Mouse (Mus musculus) intestine, embryonic 16.5 days (tissue): ENCODE data around the gene 6430571L13Rik. TPM values are rescaled to one million over a fixed set of nuclear protein-coding genes. Genes with fewer than 3 reads are reported as not detected.

Source experiments
- ATAC-seq: fragments of 200-750 bp; cut with Nextera tagmentation; 2 replicates; pipeline ENCODE4 v1.8.0; 2017; ENCODE audit warnings: moderate TSS enrichment, moderate library complexity
- H3K27ac ChIP-seq: fragments of 300-500 bp; sonication (generic); 2 replicates; pipeline ENCODE4 v1.5.1; 2014; ENCODE audit warnings: mild to moderate bottlenecking, low read length
- H3K27me3 ChIP-seq: fragments of 300-500 bp; sonication (generic); replicated peaks from 2 replicates; pipeline ENCODE4 v1.6.1; 2014; ENCODE audit warnings: low read length, control low read depth, mixed read lengths; ENCODE audit not compliant: control insufficient read depth, insufficient read depth
- H3K36me3 ChIP-seq: fragments of 300-500 bp; sonication (generic); 2 replicates; pipeline ENCODE4 v1.6.1; 2014; ENCODE audit warnings: low read length, control low read depth; ENCODE audit not compliant: control insufficient read depth, insufficient read depth
- H3K4me1 ChIP-seq: fragments of 300-500 bp; sonication (generic); 2 replicates; pipeline ENCODE4 v1.6.1; 2014; ENCODE audit warnings: low read length, control low read depth, mixed read lengths; ENCODE audit not compliant: control insufficient read depth, insufficient read depth
- H3K4me2 ChIP-seq: fragments of 300-500 bp; sonication (generic); 2 replicates; pipeline ENCODE4 v1.6.1; 2014; ENCODE audit warnings: low read depth, low read length, control low read depth
- H3K4me3 ChIP-seq: fragments of 300-500 bp; sonication (generic); 2 replicates; pipeline ENCODE4 v1.5.1; 2014; ENCODE audit warnings: mild to moderate bottlenecking, low read length
- H3K9ac ChIP-seq: fragments of 300-500 bp; sonication (generic); 2 replicates; pipeline ENCODE4 v1.6.1; 2014; ENCODE audit warnings: low read depth, low read length
- H3K9me3 ChIP-seq: fragments of 300-500 bp; sonication (generic); 2 replicates; pipeline ENCODE4 v1.6.1; 2016; ENCODE audit warnings: low read length, control low read depth; ENCODE audit not compliant: control insufficient read depth
- WGBS: fragments of 180-500 bp; shearing (Covaris S2); extraction: QIAGEN DNeasy Blood & Tissue Kit; methylation state at CpG from one replicate; pipeline ENCODE4 v1.1.7; 2014; 5-methylcytosine and 5-hydroxymethylcytosine counted together
- polyA plus RNA-seq: library from polyadenylated mRNA; unstranded; fragments of >200 nt; fragmentation: Nextera tagmentation; extraction: Ambion mirVana; gene quantifications from 2 replicates; pipeline ENCODE4 v1.2.1, GENCODE M21; 2015

The 6430571L13Rik gene
- polyA plus RNA-seq, 1 experiment from 2014 or later: 0.21 TPM

GRCm38 (mm10) chr9:107366644-107367043, 26.2 kb downstream of the 6430571L13Rik start:
- Histone ChIP-seq H3K27me3 (no peaks in the 10 kb centered on the region), H3K4me2 (no peak overlapping the region), H3K9ac (no peak overlapping the region), H3K36me3 (no peaks in the 10 kb centered on the region), H3K4me3 (no peak overlapping the region), H3K27ac (no peak overlapping the region), H3K4me1 (no peaks in the 10 kb centered on the region), H3K9me3 (no peaks in the 10 kb centered on the region)
- ATAC-seq: no peak
- 5% methylated on average over 3 of the region's 3 CpGs for WGBS

GRCm38 (mm10) chr9:107368302-107368701, 27.9 kb downstream of the 6430571L13Rik start:
- WGBS: 60% methylated on average over 1 of the region's 1 CpGs
- Histone ChIP-seq H3K4me3 (no peak overlapping the region), H3K4me2 (no peak overlapping the region), H3K27ac (no peak overlapping the region), H3K36me3 (no peaks in the 10 kb centered on the region), H3K9ac (no peak overlapping the region), H3K27me3 (no peaks in the 10 kb centered on the region), H3K9me3 (no peaks in the 10 kb centered on the region), H3K4me1 (no peaks in the 10 kb centered on the region)
- ATAC-seq: no peak

DNA sequence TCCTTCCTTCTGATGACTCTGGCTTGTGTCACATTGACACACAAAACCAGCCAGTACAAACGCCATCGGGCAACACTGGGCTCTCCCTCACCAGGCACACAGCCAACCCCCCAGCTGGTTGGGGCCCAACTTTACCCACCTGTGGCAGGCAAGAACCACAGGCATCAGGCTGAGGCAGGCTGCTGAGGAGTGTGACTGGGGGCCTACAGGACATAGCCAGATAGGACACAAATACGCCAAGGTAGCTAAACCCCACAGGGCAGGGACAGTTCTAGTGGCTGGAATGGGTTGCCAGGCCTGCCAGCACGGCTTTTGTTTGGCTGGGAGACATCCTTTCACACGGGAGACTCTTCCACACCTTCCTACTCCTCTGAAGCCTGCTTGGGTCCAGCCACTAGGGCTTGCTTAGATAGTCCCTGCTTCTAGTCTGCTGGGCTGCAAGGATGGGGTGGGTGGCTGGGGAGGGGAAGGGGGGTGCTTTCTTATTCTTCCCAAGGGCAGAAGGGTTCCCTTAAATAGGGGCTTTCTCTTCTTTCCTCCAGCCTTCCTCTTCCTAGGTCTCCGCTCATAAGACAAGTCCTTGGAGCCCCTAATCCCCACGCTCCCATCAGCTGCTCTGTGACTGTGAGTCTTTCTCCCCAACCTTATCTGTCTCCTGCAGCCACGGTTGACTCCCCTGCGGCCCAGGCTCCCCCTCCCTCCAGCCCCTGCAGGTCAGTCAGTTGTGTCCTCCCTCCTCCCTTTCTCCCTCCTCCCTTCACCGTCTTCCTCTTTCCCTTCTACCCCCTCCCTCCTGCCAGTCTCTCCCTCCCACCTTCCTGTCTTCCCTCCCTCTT, 29.1 kb downstream of the 6430571L13Rik start:
- H3K27ac ChIP-seq: no peak overlapping the region
- H3K9ac ChIP-seq: no peak overlapping the region
- H3K36me3 ChIP-seq: no peaks in the 10 kb centered on the region
- H3K4me1 ChIP-seq: no peaks in the 10 kb centered on the region
- H3K4me2 ChIP-seq: no peak overlapping the region
- H3K4me3 ChIP-seq: no peak overlapping the region
- no peaks in the 10 kb centered on the region for H3K27me3 ChIP-seq
- 37% methylated on average over 10 of the region's 10 CpGs for WGBS
- ATAC-seq: peak; percentile 79
- H3K9me3 ChIP-seq: no peaks in the 10 kb centered on the region

- H3K4me3 ChIP-seq: no peak overlapping the region
- no peaks in the 10 kb centered on the region for H3K27me3 ChIP-seq
- H3K36me3 ChIP-seq: no peaks in the 10 kb centered on the region
- ATAC-seq: no peak
- H3K4me2 ChIP-seq: no peak overlapping the region
- H3K27ac ChIP-seq: no peak overlapping the region
- no peaks in the 10 kb centered on the region for H3K9me3 ChIP-seq
- no peaks in the 10 kb centered on the region for H3K4me1 ChIP-seq
- WGBS: 17% methylated on average over 4 of the region's 4 CpGs
- H3K9ac ChIP-seq: no peak overlapping the region
Observed at GRCm38 (mm10) chr9:107370106-107370463, 29.7 kb downstream of the 6430571L13Rik start.

DNA sequence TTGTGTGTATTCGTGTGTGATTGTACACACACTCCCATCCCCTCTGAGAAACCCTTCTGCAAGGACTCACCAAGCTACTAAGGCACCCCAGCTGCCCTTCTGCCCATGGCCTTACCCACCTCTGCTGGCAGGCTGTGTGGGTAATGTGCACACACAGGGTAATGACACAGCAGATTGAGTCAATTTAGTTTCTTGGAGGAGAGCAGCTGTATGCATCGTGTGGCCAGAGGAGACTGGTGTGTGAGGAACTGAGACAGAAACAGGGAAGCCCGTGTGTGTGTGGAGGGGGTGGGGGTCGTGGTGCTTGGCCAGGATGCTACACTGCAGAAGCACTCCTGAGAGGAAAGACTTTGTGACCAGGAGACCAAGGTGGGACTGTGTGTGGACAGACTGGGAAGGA, 32.0 kb downstream of the 6430571L13Rik start:
- H3K4me3 ChIP-seq: no peak overlapping the region
- WGBS: 59% methylated on average over 4 of the region's 4 CpGs
- H3K4me2 ChIP-seq: no peak overlapping the region
- H3K36me3 ChIP-seq: no peaks in the 10 kb centered on the region
- no peak overlapping the region for H3K27ac ChIP-seq
- peaks cover 10% of the 10 kb centered on the region; the same call in 1 of the 2 replicates for H3K27me3 ChIP-seq
- H3K9ac ChIP-seq: no peak overlapping the region
- no peaks in the 10 kb centered on the region for H3K9me3 ChIP-seq
- no peaks in the 10 kb centered on the region for H3K4me1 ChIP-seq
- ATAC-seq: no peak

GRCm38 (mm10) chr9:107374623-107375022, 34.2 kb downstream of the 6430571L13Rik start:
- WGBS: 7% methylated on average over 8 of the region's 8 CpGs
- Histone ChIP-seq H3K27me3 (peaks cover 30% of the 10 kb centered on the region), H3K9me3 (no peaks in the 10 kb centered on the region), H3K4me2 (no peak overlapping the region), H3K27ac (no peak overlapping the region), H3K36me3 (no peaks in the 10 kb centered on the region), H3K4me1 (peaks cover 4% of the 10 kb centered on the region; the same call in 1 of the 2 replicates), H3K4me3 (no peak overlapping the region), H3K9ac (no peak overlapping the region)
- ATAC-seq: 0 out of 2 replicates have a peak, but pooled peaks have one; percentile 16

DNA sequence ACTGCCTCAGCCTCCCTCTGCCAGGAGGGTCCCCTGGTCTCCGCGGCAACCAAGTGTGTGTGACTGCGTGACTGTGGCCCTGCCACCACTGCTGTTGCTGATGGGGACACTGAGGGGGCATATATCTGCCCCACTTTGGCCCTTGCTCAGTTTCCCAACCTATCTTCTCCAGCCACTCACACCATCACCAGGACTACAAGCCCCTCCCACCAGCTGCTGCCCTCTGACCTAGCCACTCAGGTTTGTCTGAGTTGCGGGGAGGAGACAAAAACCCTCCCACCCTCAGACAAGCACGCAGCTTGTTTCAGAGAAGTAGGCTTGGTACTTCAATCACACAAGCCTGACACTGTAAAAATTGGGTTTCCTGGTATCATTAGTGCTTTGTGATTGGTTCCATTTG, 35.0 kb downstream of the 6430571L13Rik start:
- H3K4me2 ChIP-seq: no peak overlapping the region
- no peak overlapping the region for H3K4me3 ChIP-seq
- WGBS: 22% methylated on average over 5 of the region's 5 CpGs
- no peaks in the 10 kb centered on the region for H3K36me3 ChIP-seq
- ATAC-seq: no peak
- peaks cover 38% of the 10 kb centered on the region for H3K27me3 ChIP-seq
- H3K27ac ChIP-seq: no peak overlapping the region
- no peaks in the 10 kb centered on the region for H3K9me3 ChIP-seq
- H3K9ac ChIP-seq: no peak overlapping the region
- H3K4me1 ChIP-seq: peaks cover 4% of the 10 kb centered on the region; the same call in 1 of the 2 replicates

DNA sequence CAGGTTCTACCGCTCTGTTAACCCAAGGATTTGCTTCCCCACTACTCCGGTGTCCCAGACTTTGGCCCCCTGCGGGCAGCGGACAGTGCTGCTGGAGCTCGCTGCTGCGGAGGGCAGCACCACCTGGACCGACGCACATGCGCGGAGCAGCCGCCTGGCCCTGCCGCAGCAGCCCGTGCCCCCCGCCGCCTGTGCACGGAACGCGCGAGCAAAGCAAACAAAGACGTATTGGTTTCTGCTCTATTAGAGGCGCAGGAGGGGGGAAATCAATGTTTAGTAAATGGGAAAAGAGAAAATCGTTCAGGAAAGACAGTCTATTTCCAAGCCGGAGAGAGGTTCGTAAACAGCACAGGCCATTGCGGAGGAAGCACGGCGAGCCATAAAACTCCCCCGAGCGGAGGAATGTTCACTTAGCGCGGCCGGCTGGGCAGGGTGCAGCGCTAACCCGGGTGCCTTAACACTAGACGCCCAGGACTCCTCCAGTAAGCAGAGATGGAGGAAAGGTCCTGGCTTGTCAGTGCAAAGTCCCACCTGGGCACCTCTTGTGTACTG, 37.6 kb downstream of the 6430571L13Rik start:
- peak; percentile 50; the same call in 1 of the 2 replicates for ATAC-seq
- peaks cover 4% of the 10 kb centered on the region; the same call in 1 of the 2 replicates for H3K4me1 ChIP-seq
- under 1% methylated on average over 35 of the region's 35 CpGs for whole genome bisulfite sequencing
- no peaks in the 10 kb centered on the region for H3K36me3 ChIP-seq
- H3K9me3 ChIP-seq: no peaks in the 10 kb centered on the region
- H3K4me2 ChIP-seq: peak overlapping the region; percentile 72
- H3K27ac ChIP-seq: no peak overlapping the region
- peak overlapping the region; percentile 46 for H3K4me3 ChIP-seq
- H3K27me3 ChIP-seq: peaks cover 56% of the 10 kb centered on the region
- peak overlapping the region; percentile 27 for H3K9ac ChIP-seq

DNA sequence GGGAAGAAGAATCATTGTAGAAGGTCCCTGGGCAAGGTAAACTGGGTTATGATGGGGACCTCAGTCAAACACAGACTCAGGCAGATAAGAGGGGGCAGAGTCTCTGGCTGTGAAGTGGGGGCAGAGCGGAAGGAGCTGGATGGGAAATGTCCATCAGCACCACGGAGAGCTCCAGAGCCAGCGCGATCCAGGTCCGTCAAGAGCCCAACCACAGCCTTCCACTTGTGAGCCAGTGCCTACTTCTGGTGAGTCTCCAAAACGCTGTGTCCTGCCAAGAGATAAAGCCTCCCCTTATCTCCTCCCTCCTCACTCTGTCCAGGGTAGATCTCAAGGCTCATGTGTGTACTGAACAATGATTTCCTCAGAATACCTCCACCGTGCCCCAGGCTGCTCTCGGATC, 41.3 kb downstream of the 6430571L13Rik start:
- peaks cover 4% of the 10 kb centered on the region; the same call in 1 of the 2 replicates for H3K4me1 ChIP-seq
- no peak for ATAC-seq
- H3K27ac ChIP-seq: no peak overlapping the region
- no peaks in the 10 kb centered on the region for H3K9me3 ChIP-seq
- H3K36me3 ChIP-seq: no peaks in the 10 kb centered on the region
- H3K4me3 ChIP-seq: no peak overlapping the region
- no peak overlapping the region for H3K4me2 ChIP-seq
- no peak overlapping the region for H3K9ac ChIP-seq
- 8% methylated on average over 8 of the region's 8 CpGs for WGBS
- peaks cover 57% of the 10 kb centered on the region for H3K27me3 ChIP-seq
